Mouse (Mus musculus) kidney, postnatal 36 days (tissue): ENCODE results near the gene Anapc16.
A peak's percentile ranks its signal among the peaks of the same experiment; 100 is the strongest.

Experiments
- DNase-seq, 2 experiments: peaks; one replicate each; pipeline ENCODE4 v3.0.0; 2021 to 2022; ENCODE audit warnings: mixed read lengths in 2 of 2

The Anapc16 gene

GRCm38 (mm10) chr10:59969821-59970449, 33.0 kb downstream of the Anapc16 start:
- DNase-seq, result peak; percentile 79 to 93

GRCm38 (mm10) chr10:59967309-59967942, 35.5 kb downstream of the Anapc16 start:
- peak; percentile 88 to 90 for DNase-seq

GRCm38 (mm10) chr10:59966743-59967142, 36.2 kb downstream of the Anapc16 start:
- no peak for DNase-seq

GRCm38 (mm10) chr10:59965788-59966187, 37.1 kb downstream of the Anapc16 start:
- DNase-seq, result no peak

GRCm38 (mm10) chr10:59965362-59965695, 37.6 kb downstream of the Anapc16 start:
- no peak for DNase-seq

GRCm38 (mm10) chr10:59964504-59965361, 38.2 kb downstream of the Anapc16 start:
- DNase-seq, result no peak

- no peak for DNase-seq
Measured at GRCm38 (mm10) chr10:59963609-59964008, 39.3 kb downstream of the Anapc16 start.

GRCm38 (mm10) chr10:59959517-59959916, 43.4 kb downstream of the Anapc16 start:
- no peak for DNase-seq

- no peak for DNase-seq
Measured at GRCm38 (mm10) chr10:59958458-59958857, 44.5 kb downstream of the Anapc16 start.

- peak in 1 of 2 experiments; percentile 38 for DNase-seq
Measured at GRCm38 (mm10) chr10:59957171-59958149, 45.5 kb downstream of the Anapc16 start.

GRCm38 (mm10) chr10:59956681-59957080, 46.3 kb downstream of the Anapc16 start:
- no peak for DNase-seq

GRCm38 (mm10) chr10:59953564-59954039, 49.3 kb downstream of the Anapc16 start:
- no peak for DNase-seq

- DNase-seq, result peak in 1 of 2 experiments; percentile 76
Measured at GRCm38 (mm10) chr10:59952781-59953563, 50.0 kb downstream of the Anapc16 start.

GRCm38 (mm10) chr10:59952152-59952780, 50.7 kb downstream of the Anapc16 start:
- DNase-seq, result peak; percentile 67 to 68

- DNase-seq, result peak; percentile 100
Measured at GRCm38 (mm10) chr10:59951211-59952151, 51.5 kb downstream of the Anapc16 start, which contains the start of gene Ddit4. TSS of gene Ddit4 (minus strand) at chr10:59951834.

- peak; percentile 81 to 91 for DNase-seq
Measured at GRCm38 (mm10) chr10:59950716-59951191, 52.2 kb downstream of the Anapc16 start.

GRCm38 (mm10) chr10:59949783-59950605, 52.9 kb downstream of the Anapc16 start:
- DNase-seq, result no peak

GRCm38 (mm10) chr10:59949255-59949648, 53.7 kb downstream of the Anapc16 start:
- DNase-seq, result peak; percentile 78 to 81
